Mouse (Mus musculus) right cerebral cortex, adult 2 months (tissue): ENCODE data around the gene Cd4.
"Not testable (repeated sequence)": the region's sequence is repeated elsewhere in the genome, so short reads cannot be mapped to it uniquely, and the experiment has no call there.

Experiments used
- DNase-seq, 2 experiments: peaks; one replicate each; pipeline ENCODE4 v3.0.0; 2021 to 2022; ENCODE audit warnings: low spot score in 2 of 2

Gene Cd4

DNA sequence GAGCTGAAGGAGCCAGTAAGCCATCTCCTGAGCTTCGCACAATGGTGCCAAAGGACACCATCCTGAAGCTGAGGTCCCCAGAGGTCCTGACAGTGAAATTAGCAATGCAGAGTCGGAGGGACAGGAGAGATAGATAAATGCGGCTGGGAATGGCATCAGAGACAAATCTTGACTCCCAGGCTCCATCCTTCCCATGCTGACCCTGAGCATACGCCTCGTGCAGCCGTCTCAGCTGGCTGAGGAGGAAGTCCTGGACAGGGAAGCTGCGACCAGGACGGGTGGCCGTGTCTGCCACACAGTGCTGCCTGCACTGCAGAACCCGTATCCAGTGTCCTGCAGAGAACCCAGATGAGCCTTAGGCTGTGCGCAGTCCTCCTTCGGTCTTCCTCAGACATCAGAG, 33.4 kb downstream of the Cd4 start:
- DNase-seq = no peak

DNA sequence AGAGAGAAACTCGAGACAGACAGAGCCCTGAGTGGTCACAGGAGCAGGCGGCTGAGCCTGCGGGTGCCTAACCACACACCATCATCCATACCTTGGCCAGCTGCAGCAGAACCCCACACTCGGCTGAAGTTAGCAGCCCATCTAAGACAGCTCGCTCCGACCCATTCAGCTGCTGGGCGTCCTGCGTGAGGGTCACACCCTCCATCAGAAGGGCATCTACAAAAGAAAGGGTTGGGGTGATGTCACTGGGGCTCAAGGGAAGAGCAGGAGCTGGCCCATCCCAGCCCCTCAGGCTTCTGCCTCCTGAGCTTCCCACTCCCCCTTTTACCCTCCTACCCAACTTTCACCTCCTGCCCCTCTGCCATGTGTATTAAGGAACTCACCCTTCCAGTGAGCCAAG, 37.5 kb downstream of the Cd4 start:
- no peak for DNase-seq

DNA sequence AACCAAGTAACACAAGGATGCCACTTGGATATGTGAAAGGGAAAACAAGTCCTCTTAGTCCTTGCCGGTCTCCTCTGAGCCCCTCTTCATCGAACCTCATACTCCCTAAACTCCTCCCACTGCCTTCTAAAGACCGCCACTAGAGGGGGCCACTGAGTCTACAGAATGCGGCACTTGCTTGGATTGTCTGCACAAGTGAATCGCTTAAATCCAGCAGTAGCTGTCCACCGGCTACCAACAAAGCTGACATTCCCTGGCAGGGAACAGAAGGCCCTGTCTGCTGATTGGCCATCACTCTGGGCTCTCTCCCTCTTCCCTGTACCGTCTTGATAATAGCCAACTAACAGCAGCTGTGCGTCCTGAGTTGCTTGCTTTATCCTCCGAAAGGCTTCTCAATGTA, 40.7 kb downstream of the Cd4 start:
- peak; percentile 97 to 98 for DNase-seq

DNA sequence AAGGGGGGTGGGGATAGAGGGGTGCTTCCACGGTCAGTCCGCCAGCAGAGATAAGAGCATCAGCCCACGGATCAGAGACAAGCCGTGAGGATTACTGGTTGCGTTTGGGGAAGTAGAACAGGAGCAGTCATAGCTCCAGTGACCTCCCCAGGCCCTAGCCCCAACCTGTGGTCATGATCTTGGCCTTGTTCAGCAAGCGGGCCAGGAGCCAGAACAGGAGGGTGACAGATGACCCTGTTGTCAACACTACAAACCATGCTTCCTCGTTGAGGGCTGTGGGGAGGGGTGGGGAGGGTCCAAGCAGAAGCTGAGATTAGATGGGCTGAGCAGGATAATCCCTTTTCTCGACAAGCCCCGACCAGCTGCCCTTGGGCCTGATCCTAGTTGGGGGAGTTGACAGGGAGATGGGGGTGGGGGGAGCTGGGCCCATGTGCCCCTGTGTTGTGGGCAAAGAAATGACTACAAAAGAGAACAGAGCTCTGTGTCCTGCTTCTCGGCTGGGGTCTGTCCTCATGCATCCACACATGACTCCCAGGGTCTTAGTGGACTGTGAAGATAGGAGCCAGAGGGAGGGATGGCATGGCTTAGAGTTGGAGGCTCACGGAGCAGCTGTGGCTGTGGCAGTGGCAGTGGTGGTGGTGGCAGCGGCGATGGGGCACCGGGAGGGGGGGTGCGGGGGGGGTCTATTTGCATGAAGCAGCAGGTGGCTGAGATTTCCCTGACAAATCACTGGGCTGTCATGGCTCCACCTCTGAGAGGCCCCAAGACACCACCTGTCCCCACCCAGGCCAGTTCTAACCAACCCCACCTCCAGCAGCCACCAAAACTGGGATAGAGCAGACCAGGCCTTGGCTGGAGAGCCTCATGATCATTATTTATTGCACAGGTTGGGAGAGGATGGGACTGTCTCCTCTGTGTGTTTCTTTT, 47.5 kb downstream of the Cd4 start, which contains the start of gene Gnb3:
Gnb3 (minus strand) TSS at position 35 of the 927 bp plus-strand sequence.
- no peak for DNase-seq

DNA sequence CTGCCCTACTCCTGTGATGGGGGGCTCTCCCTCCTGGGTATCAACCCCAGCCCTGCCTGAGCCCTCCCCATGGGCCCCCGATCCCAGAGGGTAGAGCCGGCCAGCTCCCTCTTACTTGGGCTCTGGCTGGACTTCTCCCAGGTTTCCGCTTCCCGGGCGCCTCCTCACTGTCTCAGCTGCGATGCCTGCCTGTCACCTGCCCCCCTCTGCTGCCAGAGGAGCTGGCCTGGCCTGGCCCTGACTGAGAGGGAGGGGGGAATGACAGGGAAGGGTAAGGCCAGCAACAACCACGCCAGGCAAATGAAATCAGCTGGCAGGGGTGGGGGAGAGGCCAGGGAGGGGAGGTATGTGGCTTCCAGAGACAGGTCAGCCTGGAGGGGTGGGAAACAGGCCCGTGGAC, 48.2 kb downstream of the Cd4 start:
- no peak for DNase-seq

DNA sequence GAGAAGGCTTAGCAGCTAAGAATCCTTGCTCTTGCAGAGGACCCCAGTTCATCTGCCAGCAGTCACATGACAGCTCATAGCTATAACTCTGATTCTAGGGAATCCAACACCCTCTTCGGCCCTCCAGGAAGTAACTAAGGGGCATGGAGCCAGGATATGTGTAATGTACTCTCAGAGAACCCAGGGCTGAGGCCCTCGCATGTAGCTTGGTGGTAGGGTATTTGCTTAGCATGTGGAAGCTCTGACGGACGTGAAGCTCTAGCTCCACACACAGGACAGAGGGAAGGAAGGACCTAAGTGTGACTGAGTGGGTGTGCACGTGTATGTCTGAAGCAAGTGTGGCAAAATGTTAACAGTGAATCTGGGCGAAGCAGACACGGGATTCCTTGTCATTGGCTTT, 51.6 kb downstream of the Cd4 start:
- peak in 1 of 2 experiments; percentile 19 for DNase-seq

DNA sequence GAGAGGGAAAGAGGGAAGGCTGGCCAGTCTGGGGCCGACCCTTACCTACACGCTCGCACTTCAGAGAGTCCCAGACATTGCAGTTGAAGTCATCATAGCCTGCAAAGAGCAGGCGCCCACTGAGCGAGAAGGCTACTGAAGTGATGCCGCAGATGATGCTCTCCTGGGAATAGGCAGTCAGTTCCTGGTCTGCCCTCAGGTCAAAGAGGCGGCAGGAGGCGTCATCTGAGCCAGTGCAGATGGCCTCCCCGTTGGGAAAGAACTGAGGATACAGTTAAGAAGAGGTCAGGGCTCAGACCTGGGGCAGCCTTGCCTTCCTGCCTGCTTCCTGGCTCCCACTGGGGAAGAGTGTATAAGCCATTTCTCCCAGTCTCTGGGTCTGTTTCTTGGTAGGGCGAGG, 52.5 kb downstream of the Cd4 start:
- DNase-seq = no peak

DNA sequence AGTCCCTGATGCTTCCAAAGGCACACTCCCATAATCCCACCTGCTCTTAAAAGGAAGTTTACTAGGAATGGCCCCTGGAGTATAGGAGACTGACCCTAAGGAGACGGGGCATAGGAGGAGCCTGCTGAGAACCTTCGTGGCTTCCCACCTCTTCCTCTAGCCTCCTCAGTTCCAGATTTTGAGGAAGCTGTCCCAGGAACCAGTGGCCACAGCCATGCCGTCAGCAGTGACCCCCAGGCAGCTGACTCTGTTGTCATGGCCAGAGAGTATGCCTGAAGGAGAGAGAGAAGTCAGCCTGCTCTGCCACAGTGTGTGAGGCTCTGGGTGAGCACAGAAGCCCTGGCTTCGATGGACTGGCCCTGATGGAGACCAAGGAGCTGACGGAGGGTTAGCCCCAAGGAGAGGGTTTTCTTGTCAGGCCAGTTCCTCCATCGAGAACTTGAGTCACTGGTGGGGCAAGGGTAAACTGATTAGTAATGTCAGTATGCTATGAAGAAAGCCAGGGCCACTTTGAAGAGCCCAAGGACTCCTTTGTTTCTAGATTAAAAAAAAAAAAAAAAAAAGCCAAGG, 53.4 kb downstream of the Cd4 start:
- DNase-seq = no peak

DNA sequence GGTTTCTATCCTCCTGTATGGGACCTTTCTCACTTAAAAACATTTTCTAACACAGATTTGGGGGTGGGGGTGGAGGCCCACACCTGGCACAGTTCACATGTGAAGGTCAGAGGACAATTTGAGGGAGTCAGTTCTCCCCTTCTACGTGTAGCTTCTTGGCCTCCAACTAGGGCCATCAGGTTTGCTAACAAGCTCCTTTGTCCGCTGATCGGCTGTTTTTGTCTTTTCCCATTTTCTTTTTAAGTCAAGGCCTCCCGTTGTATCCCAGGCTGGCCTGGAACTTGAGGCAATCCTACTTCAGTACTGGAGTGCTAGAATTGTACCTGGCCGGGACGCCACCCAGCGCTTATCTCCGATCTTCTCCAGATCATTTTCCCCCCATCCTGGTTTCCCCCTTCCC, 56.4 kb downstream of the Cd4 start:
- DNase-seq = no peak

DNA sequence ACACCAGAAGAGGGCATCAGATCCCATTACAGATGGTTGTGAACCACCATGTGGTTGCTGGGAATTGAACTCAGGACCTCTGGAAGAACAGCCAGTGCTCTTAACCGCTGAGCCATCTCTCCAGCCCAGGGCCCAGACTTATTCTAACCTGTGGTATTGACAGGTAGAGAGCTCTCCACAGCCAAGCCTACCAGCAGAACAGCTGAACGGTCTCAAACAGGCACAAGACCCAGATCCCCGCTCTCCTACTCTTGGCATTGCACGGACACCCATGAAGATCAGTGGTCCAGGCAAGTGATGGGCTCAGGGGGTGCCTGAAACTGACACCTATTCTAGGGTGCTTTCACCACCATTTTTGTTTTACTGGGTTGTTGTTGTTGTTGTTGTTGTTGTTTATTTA, 56.8 kb downstream of the Cd4 start:
- not testable (repeated sequence) for DNase-seq

DNA sequence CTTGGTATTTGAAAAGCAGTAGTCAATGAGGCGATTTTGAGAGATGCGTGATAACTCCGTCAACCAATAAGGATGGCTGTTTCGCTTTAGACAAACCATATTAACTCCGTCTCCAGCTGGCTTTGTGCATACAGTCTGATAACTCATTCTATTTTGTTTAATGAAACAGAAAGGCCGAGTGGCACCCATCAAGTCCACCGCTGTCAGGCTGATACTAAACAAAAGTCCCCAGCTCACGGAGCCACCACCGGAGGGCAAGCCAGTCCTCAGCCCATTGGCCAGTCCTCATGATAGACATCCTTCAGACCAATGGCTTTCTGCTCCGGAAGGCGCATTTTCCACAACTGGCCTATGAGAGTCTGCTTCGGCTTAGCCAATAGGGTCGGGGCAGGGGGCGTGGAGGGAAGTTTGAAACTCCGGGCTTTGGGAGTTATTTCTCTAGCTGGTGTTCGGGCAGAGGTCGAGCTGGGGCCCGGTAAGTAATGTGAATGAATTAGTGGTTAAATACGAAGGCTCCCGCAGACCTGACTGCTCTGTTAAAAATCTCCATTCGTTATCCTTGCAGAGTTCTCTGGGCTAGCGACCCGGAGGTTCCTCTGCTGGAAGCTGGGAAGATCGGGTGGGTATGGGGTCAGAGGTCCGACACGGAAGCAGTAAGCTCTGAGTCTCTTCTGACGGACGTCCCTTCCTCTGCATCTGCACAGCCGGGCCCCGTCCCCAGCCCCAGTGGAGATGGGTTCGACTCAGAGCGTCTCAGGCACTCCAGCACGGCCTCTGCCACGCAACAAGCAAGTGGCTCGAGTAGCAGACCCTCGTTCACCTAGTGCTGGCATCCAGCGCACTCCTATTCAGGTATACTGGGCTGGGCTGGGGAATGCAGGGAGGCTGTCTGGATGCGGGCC, 58.0 kb downstream of the Cd4 start:
- peak; percentile 94 to 95 for DNase-seq

DNA sequence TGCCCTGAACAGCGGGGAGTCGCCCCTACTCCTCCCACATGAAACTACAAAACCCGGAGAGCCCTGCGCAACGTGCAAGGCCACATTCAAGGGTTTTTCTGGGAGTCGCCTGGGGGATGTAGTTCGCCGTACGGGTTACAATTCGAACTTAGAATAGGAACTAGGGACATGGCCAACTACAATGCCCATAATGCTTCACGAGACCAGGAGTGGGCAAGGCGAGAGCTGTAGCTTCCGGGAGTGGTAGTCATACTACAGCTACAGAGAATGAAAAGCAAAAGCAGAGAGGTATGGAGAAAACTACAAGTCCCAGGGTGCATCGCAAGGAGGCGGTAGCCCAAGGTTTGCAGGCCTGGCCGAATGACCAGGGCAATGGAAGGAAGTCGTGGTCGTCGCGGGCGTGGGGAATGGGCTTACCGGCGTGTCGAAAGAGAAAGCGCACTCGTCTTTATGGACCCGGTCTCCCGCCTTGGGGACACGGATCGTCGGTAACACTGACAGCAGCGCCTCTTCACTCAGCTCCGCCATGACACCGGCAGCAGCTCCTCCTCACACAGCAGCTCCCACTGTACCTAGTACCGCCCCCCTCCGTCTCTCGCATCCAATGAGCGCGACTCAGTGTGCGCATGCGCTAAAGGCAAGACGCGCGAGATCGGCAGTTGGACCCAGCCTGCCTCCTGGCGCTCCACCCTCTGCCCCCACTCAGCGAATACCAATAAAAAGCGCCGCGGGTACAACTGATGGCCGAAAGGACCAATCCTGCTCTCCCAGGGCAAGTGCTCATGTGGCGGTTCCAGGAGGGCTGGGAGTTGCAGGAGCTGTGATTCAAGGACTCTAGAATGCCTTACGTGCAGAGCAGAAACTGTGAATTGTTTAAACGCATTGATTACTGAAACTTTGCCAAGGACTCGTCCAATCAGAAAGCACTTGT, 58.9 kb downstream of the Cd4 start, which contains the start of the genes Usp5 and Cdca3:
Usp5 (minus strand) TSS at position 617 of the 931 bp plus-strand sequence.
Cdca3 (plus strand) TSS at position 680 of the 931 bp plus-strand sequence.
- DNase-seq = peak; percentile 99

DNA sequence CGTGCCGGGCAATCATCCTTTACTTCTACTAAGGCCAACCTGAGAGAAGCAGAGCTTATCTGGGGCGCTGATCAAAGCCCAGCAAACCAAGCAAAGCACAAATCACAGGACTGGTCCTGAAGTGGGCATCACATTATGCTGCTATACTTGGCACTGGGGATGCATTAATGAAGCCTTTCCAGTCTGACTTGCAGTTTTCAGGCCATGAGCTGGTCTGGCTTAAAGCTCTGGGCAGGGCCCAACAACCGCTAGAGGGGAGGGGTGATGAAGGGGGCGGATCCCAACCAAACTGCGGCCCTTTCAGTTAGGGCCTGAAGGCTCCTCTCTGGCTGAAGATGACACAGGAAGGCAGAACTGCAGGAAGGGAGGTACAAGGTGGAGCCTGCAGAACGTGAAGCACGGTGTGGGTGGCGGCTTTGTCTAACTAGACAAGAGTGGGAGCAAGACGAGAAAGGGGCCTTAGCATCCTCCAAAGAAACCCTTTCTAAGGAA, 59.9 kb downstream of the Cd4 start:
- DNase-seq = peak; percentile 44 to 47

DNA sequence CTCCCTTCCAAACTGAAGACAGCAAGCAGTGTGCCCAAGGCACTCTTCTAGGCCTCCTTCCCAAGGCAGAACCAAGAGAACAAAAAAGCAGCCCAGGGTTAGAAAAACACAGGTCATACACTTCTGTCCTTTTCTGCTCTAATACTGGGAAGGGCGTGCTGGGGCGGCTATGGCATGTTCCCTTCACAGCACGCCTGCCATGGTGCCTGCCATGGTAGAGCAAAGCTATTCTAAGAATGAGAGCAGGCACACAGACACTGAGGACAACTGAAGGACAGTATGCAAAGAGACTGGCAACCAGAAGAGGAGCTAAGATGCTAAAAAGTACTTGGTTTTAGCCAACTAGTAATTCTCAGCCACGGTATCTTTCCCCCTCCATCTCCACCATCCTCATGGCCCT, 66.0 kb downstream of the Cd4 start:
- no peak for DNase-seq

DNA sequence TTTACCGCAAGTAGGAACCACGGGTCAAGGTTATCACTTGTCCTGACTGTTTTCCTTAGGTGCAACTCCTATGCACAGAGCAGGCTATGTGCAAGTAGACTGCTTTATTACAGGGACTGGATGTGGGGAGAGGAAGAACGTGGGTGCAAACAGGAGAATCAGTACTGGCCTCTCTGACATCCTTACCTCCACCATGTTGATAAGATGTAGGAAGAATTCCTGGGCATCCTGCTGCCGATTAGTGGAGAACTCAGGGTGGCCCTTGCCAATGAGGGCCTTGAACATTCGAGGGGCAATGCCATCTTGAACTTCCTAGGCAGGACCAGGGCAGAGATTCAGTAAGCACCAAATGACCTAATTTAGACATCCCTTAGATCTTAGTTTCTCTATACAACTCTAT, 67.1 kb downstream of the Cd4 start:
- DNase-seq = no peak

DNA sequence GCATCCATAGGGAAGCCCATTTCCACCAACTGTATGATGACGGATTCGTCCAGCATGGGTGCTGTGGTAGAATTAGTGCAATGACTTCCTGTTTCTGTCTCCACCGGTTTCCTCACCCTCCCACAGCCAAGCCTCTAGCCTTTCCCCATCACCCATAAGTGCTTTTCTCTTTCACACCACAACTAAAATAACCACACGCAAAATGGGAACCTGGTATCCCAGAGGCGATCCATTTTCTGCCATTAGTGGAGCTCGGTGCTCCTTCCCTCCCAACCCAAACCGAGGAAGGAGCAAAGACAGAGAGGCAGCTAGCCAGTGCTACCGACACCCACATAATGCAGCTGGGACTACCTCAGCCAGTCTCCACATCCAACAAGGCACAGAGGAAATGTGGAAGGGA, 70.0 kb downstream of the Cd4 start:
- peak in 1 of 2 experiments; percentile 39 for DNase-seq

DNA sequence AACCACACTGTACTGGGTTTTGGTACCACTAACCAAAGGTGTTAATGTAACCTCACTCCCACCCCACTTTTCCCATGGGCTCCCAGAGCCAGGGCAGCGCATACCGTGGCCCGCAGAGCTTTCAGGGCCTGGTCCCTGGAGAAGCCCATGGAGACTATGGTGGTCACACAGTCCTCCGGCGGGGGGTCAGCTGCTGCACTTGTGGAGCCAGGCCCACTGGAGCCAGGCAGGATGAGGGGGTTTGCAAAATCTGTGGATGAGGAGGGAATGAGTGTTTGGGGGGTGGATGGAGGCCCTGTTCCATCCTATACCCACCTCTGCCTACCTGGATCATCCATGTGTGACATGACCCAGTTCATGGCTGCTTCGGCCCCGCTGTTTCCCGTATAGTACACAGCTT, 70.5 kb downstream of the Cd4 start:
- no peak for DNase-seq

DNA sequence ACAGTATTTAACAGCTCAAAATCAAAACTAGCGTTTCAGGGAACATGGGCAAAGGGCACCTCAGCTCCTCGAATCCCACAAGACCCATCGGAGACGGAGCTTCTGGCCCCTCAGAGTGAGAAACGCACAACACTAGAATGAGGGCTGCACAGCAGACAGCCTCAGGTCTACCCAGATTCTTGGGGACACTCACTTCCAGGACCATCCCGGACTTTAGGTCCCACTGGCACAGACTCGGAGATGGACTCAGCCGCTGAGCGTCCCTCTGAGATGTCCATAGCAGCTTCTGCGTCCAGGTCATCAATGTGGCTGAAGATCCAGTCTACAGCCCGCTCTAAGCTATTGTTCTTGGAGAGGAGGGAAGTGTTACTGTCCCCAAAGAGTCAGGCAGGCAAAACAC, 70.9 kb downstream of the Cd4 start:
- no peak for DNase-seq

DNA sequence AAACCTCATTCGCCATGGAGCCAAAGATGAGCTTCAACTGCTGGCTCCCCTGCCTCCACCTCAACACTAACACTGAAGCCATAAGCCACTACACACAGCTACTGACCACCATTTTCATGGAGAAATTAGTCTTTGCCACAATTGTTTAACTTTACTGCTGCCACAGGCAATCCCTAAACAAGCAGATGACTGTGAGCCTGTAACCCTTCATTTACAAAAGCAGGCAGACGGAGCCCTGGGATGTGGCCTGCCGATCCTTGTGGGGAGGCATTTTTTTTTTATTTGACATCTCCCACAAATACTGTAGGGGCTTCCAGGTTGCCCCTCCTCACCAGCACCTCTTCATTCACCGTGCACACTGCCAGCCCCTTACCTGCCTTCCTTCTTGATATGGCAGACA, 71.4 kb downstream of the Cd4 start:
- DNase-seq = no peak

DNA sequence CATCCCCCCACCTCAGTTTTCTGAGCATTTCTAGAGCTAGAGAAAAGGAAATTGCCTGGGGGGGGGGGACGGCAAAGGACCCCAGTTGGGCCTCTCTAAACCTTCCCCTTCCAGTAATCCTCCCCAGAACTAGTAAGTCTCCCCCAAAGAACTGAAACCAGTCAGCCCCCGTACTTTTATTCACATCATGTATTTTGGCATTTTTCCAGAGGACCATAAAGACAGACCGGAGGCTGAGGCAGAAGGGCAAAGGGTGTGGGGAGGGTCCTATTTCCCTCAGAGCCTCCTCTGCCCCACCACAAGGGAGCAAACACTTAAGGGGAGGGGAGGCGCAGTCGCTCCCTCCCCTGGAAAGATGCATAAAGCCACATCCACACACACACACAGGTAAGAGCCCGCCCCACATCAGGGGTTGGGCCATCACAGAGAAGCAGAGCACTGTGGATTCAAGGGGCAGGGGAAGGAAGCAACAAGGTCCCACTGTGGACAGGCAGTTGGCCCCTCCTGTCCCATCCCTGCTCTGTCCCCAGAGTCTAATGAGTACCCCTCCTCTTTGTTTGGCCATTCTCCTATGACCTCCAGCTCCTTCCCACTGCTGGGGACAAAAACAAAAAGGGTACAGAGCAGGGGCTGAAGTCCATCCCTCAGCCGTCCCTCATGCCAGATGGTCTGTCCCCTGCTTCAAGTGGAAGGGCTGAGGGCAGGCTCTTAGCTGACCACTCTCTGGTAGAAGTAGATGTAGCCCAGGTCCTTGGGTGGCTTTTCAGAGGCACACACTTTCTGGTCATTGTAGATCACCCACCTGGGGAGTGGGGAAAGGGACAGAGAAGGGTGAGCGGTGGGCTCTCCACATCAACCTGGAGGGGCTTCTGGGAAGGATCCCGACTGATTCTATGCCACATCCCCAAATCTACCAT, 72.9 kb downstream of the Cd4 start:
- DNase-seq = no peak
